Mouse (Mus musculus) adrenal gland, postnatal 25 days (tissue): ENCODE results near the gene Cst7. TPM values are rescaled to one million over a fixed set of nuclear protein-coding genes. Genes with fewer than 3 reads are reported as not detected.

Experiments
- DNase-seq: peaks from one replicate; pipeline ENCODE4 v3.0.0; 2021; ENCODE audit warnings: mixed read lengths
- total RNA-seq: library from RNA; stranded (reverse); gene quantifications from 2 replicates; pipeline ENCODE4 v1.2.3, GENCODE M21; 2021

Gene Cst7
- total RNA-seq, 1 experiment from 2014 or later: not detected

DNA sequence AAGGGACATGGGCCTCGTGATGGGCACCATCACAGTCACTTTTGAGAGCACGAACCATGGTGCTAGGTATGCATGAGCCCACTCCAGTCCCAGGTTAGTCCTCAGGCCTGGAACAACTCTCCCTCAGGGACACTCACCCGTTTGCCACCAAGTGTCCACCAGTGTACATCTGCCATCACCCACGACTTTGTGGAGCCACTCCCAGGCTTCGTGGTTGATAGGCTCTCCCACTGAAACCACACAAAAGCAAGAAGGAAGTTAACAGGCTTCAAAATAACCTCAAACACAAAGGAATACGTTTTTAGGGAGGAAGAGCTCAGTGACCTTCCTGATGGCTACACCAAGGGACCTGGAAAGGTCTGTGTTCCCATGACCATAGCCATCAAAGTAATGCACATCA is 56.9 kb downstream of the Cst7 start:
- DNase-seq: no peak

Other genes with a start within 250 kb of the Cst7 start
- 4.3 and 5.7 TPM in 2 replicates for gene Gm10130, start 246.7 kb upstream of the Cst7 start, total RNA-seq
- gene 3300002I08Rik, start 207.7 kb upstream of the Cst7 start, total RNA-seq: 9.0 and 9.8 TPM in 2 replicates
- 8.4 and 8.8 TPM in 2 replicates for gene Zfp442, start 118.9 kb upstream of the Cst7 start, total RNA-seq
- gene Zfp345, start 85.3 kb upstream of the Cst7 start, total RNA-seq: 1.6 and 1.9 TPM in 2 replicates
- 115 and 122 TPM in 2 replicates for gene Apmap, start 38.2 kb downstream of the Cst7 start, total RNA-seq
- 17.3 and 23.4 TPM in 2 replicates for gene Acss1, start 98.1 kb downstream of the Cst7 start, total RNA-seq
- gene Vsx1, start 118.9 kb downstream of the Cst7 start, total RNA-seq: not detected in 2 replicates
- gene Entpd6, start 178.6 kb downstream of the Cst7 start, total RNA-seq: 7.0 and 7.9 TPM in 2 replicates
- gene Pygb, start 216.3 kb downstream of the Cst7 start, total RNA-seq: 38.5 and 40.8 TPM in 2 replicates